Mouse (Mus musculus): ENCODE measurements around the gene Gm29427.

- TF ChIP-seq GATA1 (IDR thresholded peaks at IDR 0.05; ENCODE audit: low read length), result no peak
- TF ChIP-seq TAL1 (IDR thresholded peaks at IDR 0.05; ENCODE audit: low read length), result no peak
Measured at GRCm38 (mm10) chr1:130683905-130684304, 31.7 kb downstream of the Gm29427 start.

Data from erythroblast, embryonic 14.5 days (primary cell).